Mouse (Mus musculus): Measurements from ENCODE around the gene Tnfrsf21.
A peak's percentile ranks its signal among the peaks of the same experiment; 100 is the strongest.

Tnfrsf21 gene

GRCm38 (mm10) chr17:43025819-43026593, 9.7 kb downstream of the Tnfrsf21 start:
- DNase-seq, result no peak

GRCm38 (mm10) chr17:43026708-43027107, 10.4 kb downstream of the Tnfrsf21 start:
- no peak for DNase-seq

DNA sequence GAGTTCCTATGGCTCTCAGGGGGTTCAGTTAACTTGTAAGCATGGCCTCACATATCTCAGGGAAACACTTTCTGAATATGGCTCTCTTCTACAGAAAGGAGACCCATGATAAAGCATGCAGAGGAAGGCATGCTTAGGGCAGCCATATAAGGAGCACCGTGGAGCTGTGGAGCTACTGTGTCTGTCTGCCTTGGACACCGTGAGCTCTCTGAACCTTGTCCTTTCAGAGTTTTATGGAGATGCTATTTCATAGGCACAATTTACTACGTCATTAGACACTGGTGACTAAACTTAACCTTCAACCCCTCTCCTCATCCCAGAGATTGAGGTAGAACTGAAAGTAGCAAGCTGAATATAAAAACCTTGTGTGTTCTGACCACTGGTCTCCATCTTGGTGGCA, 13.2 kb downstream of the Tnfrsf21 start:
- no peak for DNase-seq

DNA sequence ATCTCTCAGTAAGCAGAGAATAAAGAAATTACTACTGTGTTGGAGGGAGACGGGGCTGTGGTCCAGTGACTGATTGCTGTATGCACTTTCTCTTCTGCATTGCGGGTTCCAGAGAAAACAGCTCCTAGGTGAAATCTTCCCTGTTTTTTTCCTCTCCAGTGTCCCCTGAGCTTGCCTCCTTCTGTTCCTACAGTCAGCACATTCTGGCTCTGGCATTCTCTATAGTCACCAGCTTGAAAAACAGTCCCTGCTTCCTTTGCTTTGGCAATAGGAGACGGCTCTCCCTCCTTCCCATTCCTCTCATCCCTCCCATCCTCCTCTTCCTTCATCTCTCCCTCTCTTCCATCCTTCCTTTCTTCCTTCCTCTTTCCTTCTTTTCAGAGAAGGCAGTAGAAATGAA, 13.9 kb downstream of the Tnfrsf21 start:
- no peak for DNase-seq

DNA sequence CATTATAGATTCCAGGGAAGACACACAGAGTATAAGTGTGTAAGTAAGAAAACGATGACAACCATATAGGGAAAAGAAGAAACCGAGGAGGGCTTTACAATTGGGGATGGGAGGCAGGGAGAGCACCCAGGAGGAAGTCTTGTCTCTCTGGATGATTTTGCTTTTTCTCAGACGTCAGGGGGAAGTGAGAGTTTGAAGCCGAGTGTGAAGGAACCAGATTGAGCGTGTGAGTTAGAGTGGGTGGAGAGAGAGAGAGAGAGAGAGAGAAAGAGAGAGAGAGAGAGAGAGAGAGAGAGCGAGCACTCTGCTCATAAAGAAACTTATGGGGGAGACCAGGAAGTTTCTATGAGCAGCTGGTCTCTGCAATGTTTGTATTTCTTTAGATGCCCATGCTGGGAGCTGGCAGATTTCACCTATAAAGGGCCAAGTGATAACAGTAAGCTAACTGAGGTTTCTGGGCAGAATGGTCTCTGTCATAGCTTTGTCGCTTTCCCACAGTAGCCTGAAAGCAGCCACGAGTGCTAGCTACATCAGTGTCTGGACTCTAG, 16.2 kb downstream of the Tnfrsf21 start:
- DNase-seq, result no peak

DNA sequence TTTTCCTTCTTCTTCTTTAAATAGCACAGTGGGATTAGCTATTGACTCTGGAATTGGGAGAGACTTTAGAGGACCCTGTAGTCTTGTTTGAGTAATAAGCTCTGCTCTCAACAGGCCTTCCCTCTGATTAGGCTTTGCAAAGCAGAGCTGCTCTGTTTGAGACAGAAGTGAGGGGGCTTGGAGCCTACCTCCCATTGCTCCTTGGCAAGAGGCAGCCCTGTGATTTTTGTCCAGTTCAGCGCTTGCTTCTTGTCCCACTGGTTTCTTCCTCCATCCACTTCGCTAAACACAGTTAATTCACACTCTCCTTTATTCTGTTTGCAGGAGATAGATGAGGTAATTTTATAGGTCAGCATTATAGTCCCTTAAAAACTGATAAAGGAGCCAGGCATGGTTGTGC, 19.0 kb downstream of the Tnfrsf21 start:
- DNase-seq, result no peak

DNA sequence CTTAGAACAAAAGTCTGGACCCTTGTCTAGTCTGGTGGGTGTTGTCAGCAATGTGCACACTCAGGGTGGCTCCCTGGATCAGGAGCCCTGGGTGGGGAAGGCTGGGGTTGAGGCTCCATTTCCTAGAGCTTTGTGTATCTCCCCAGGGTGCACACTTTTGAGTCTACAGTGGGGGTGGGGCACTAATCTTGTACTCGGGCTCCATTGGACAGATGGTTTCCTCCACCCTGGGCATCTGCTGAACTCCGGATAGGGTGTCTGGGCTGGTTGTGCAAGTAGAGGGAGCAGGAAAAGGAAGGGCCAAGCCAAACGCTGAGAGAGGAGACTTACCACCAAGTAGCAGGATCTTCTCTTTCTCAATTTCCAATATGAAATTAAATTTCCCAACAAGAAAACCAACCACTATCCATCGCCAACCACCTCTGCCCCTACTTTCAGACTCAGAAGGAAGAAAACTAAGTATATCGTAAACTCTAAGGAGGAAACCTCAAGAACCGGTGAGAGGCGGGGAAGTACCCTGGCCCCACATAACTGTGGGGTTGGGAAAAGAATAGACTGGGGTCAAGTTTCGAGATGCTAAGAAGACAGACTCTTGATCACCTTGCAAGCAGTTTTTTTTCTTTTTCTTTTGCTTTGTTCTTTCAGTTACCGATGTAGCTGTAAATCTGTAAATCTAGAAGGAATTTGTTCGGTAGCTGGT, 19.9 kb downstream of the Tnfrsf21 start:
- no peak for DNase-seq

DNA sequence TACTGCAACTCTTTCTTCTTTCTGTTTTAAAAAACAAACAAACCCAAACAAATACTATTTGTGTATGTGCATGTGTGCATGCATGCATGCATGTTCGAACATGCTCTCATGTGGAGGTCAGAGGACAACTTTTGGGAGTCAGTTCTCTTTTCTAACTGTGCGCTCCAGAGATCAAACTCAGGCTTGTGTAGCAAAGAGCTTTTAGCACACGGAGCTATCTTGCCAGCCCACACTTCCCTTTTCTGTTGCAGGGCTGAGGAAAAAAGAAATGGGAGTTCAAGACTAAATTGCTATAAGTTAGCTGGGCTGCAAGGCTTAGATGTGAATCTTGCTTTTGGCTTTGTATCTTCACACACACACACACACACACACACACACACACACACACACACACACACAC, 24.2 kb downstream of the Tnfrsf21 start:
- DNase-seq, result no peak

- DNase-seq, result no peak
Measured at GRCm38 (mm10) chr17:43050619-43051018, 34.3 kb downstream of the Tnfrsf21 start.

DNA sequence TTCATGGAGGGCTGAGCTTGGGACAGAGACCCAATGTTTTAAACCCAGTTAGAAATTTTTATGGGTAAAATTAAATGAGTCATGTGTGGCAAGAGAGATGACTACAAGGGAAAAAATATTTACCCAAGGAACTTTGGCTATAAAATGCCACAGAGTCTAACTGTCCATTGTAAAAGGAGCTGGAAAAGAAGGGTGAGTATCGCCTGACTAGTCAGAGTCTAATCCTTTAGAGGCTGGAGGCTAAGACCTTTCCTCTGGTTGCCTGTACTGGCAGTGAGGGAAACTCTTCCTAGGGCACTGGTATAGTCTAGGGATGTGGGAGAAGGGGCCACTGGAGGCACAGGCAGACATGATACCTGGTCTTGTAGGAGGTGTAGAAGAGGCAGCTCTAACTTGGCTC, 36.4 kb downstream of the Tnfrsf21 start:
- no peak for DNase-seq

DNA sequence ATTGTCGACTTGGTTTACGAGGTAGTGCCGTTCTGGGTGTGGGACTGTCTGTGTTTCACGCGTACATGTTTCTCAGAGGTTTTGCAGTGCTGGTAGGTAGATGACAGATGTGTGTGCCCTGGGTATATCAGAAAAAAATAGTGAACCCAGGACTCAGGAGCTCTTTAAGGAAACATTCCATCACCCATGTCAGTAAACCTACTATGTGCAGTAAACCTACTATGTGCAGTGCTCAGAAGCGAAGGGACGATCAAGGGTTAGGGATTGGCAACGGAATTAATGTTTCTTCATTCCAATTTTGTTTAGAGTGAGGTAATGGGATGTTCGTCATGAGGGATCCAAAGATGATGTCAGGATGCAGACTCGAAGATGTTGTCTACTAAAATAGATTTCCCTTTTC, 37.6 kb downstream of the Tnfrsf21 start:
- DNase-seq, result no peak

GRCm38 (mm10) chr17:43058277-43059025, 42.1 kb downstream of the Tnfrsf21 start:
- no peak for DNase-seq

- DNase-seq, result no peak
Measured at GRCm38 (mm10) chr17:43064705-43065104, 48.4 kb downstream of the Tnfrsf21 start.

DNA sequence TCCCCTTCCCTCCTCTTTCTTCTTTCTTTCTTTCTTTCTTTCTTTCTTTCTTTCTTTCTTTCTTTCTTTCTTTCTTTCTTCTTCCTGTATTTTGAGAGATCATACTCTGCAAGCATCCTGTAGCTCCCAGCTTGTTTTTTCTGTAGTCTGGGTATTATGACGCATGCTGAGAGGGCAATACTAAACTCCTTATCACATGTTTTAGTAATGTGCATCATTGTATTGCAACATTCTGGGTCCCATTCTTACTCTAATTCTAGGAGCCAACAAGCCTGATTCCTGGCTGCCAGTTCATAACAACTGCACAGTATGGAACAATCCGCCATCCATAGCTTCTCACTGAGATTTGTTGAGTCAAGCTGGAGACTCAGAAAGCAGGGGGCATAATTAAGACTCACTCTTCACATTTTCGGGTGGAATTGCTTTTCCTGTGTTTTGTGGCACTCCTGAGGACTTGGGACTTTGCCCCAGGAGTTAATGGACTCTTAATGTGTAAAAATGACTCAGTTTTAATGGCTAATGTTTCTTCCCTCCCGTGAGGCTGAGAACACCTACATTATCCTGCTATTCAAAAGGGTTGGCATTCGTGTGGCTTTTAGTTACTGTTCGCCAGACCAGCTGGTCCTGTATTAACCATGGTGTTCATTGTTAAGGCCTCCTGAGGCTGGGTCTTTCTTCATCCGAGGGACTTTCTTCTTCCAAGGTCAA, 52.6 kb downstream of the Tnfrsf21 start:
- DNase-seq, result no peak

DNA sequence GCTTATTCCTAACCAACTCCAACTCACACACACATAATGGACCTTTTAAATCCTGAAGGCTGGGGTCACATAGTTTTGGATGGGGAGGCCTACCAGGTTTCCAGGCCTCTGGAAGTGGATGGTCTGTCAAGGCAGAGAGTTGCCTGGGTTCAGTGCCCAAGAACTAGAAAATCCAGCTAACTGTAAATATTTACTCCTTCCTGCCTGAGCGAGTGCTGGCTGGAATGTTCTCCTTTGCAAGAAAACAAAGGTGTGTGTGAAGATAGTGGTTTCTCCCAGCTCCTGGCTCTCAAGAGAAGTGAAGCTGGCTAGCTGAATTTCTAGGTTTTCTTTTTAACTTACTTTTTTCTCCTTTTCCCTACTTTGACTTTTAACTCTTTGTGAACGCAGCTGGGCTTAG, 54.6 kb downstream of the Tnfrsf21 start:
- DNase-seq, result no peak

GRCm38 (mm10) chr17:43072142-43072786, 55.9 kb downstream of the Tnfrsf21 start:
- no peak for DNase-seq

GRCm38 (mm10) chr17:43072787-43073148, 56.4 kb downstream of the Tnfrsf21 start:
- DNase-seq, result no peak

- no peak for DNase-seq
Measured at GRCm38 (mm10) chr17:43074391-43074790, 58.0 kb downstream of the Tnfrsf21 start.

- DNase-seq, result no peak
Measured at GRCm38 (mm10) chr17:43075100-43075499, 58.7 kb downstream of the Tnfrsf21 start.

DNA sequence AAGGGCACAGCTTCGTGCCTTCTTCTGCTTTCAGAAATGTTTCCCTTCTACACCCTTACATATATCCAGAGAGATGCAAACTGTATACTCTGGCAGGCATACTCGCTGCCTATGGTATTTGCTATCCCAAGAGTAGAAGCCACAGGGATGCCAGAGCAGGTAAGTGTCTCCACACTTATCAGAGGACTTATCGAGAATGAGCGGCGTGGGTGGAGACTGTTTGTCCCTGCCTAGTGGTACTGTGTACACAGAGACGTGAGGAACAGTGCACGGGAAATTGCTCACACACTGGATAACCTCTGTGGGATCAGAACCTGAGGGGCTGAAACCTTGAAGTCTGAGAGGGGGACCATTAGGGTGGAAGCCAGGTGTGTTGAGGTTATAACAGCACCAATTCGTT, 59.6 kb downstream of the Tnfrsf21 start:
- DNase-seq, result no peak

GRCm38 (mm10) chr17:43076801-43077493, 60.6 kb downstream of the Tnfrsf21 start:
- DNase-seq, result peak in 1 of 2 experiments; percentile 7

DNA sequence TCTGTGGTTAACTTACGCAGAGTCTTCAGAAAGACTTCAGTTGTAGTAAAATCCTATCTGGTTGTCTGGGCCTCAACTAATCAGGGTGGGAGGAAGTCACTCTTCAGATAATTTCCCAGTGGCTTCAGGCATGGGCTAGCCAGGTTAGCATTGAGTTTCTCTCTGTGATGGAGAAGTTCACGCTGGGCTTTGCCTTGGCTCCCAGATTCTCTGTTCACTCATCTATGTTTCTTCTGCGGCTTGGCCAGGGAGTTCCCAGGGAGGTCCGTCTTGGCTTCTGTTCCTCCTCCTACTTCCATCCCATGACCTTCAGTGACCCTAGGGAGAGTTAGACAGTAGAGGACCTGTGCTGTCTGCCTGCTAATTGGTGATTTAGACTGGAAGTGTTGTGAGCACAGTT, 61.2 kb downstream of the Tnfrsf21 start:
- DNase-seq, result no peak

Measured in spleen, adult 18-20 months (tissue).